Comparison of ENCODE assay signal across 10 mouse cellular contexts in the genomic region with DNA sequence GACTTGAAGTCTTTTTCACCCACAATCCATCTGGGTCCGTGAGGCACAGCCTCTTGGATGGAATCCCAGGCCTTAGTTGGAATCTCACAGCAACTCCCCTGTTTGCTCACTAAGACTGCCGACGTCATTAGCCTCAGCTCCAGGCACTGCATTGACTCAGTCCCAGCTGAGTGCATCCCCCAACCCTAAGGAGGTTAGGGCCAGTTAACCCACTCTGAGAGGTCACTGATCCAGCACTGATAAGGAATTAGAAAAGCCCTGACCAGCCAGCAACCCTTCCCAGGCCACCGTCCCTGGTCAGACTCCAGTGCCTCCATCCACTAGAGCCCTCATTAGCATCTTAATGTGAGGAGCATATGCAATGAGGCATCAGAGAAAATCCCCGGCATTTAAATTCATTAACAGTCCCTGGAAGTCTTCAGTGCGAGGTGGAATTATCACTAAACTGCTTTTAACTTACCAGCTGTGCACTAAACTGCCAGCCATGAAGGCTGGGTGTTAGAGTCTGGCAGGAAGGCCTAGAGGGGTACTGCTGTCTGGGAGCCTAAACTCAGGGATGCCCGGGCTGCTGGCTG.
DNase-seq lines count a peak whose midpoint lies in the region; ATAC-seq lines count a peak whose summit lies in the region.
"Had no signal": no experiment of that assay in that cellular context is flagged by ENCODE, and none has a peak within 500 bp of the region (broad histone marks: within the 10 kb centered on the region; RNA-seq: fewer than 3 reads in every experiment).

No protein-coding gene starts in this region.

- peak; percentile 45 for DNase-seq in neural tube, embryonic 11.5 days (ENCODE audit: low spot score)
- DNase-seq in neural tube, embryonic 10.5 days (ENCODE audit: extremely low spot score, low spot score) = no peak
- DNase-seq in frontal cortex, postnatal 36 days (ENCODE audit: low spot score in 2 of 2) = peak; percentile 73 to 79
- DNase-seq in left cerebral cortex, postnatal 36 days (ENCODE audit: low spot score in 2 of 2) = peak; percentile 55 to 69
- DNase-seq in telencephalon, adult 2 months (ENCODE audit: low read depth, low spot score) = peak; percentile 78
- no peak for DNase-seq in adrenal gland, adult 8-10 months
- no peak for DNase-seq in cerebellum, adult 11 months
- DNase-seq in testis, postnatal 10 days (ENCODE audit: low spot score) = no peak
- DNase-seq: cerebellum, postnatal 14 days; lung, postnatal 10 days had no signal

- 0 out of 2 replicates have a peak, but pooled peaks cover 3% of the 10 kb centered on the region for H3K27me3 ChIP-seq in neural tube, embryonic 11.5 days (ENCODE audit: control insufficient read depth, insufficient read depth, low read length)

- H3K36me3 ChIP-seq in neural tube, embryonic 11.5 days (ENCODE audit: control insufficient read depth, insufficient read depth, low read length) = no peaks in the 10 kb centered on the region

- no peaks in the 10 kb centered on the region for H3K9me3 ChIP-seq in neural tube, embryonic 11.5 days (ENCODE audit: control insufficient read depth, low read length)

- intact Hi-C loops in left cerebral cortex, postnatal 36 days (cut with DNase I) = no loop called here

- WGBS in neural tube, embryonic 11.5 days = 19% methylated on average over 7 of the region's 7 CpGs

- no peak overlapping the region for H3K4me2 ChIP-seq in neural tube, embryonic 11.5 days (ENCODE audit: low read depth)

- peak; percentile 50 for ATAC-seq in neural tube, embryonic 11.5 days (ENCODE audit: insufficient read depth, low FRiP score, low TSS enrichment)

- peaks cover 8% of the 10 kb centered on the region; the same call in 1 of the 2 replicates for H3K4me1 ChIP-seq in neural tube, embryonic 11.5 days (ENCODE audit: control insufficient read depth, insufficient read depth, low read length)

- H3K27ac ChIP-seq in neural tube, embryonic 11.5 days (ENCODE audit: low read depth, low read length) = no peak overlapping the region

- H3K9ac ChIP-seq in neural tube, embryonic 11.5 days (ENCODE audit: low read length) = no peak overlapping the region

- H3K4me3 ChIP-seq in neural tube, embryonic 11.5 days (ENCODE audit: low read depth, low read length) = no peak overlapping the region

Comparison
In these comparisons a context has a peak if more than half of its experiments do, and no peak if none do; other contexts are left out.
1. DNase-seq: peak in neural tube, embryonic 11.5 days (single experiment), frontal cortex, postnatal 36 days (2 of 2), left cerebral cortex, postnatal 36 days (2 of 2) and telencephalon, adult 2 months (single experiment); none in neural tube, embryonic 10.5 days (single experiment), adrenal gland, adult 8-10 months (single experiment), cerebellum, adult 11 months (single experiment) and testis, postnatal 10 days (single experiment).